Comparison of ENCODE assay signal across 23 mouse cellular contexts in genomic region chr2:157792840-157793552, GRCm38 (mm10). TPM values are rescaled to one million over a fixed set of nuclear protein-coding genes. Genes with fewer than 3 reads are reported as not detected.
DNase-seq lines count a peak whose midpoint lies in the region; ATAC-seq and TF ChIP-seq lines count a peak whose summit lies in the region.
"Had no signal": no experiment of that assay in that cellular context is flagged by ENCODE, and none has a peak within 500 bp of the region (broad histone marks: within the 10 kb centered on the region; RNA-seq: fewer than 3 reads in every experiment).

No protein-coding gene starts in this region.

- 81% methylated on average over 10 of the region's 10 CpGs for WGBS in hindbrain, embryonic 13.5 days
- 74% methylated on average over 10 of the region's 10 CpGs for WGBS in hindbrain, postnatal 0 days
- 35% methylated on average over 10 of the region's 10 CpGs for WGBS in bone marrow, adult 2 months
- 84% methylated on average over 10 of the region's 10 CpGs for WGBS in heart, embryonic 10.5 days

- in situ Hi-C loops in CH12.LX (cut with MboI; ENCODE audit: low pct_ligation_motif_present, low pct_unique_long_range_greater_than_20kb, low sequenced_read_pairs): no loop called here

- peaks cover 40% of the 10 kb centered on the region for H3K4me1 ChIP-seq in hindbrain, embryonic 13.5 days (replicated peaks)
- peaks cover 15% of the 10 kb centered on the region for H3K4me1 ChIP-seq in hindbrain, postnatal 0 days (ENCODE audit: insufficient read depth, low read length)
- peaks cover 2 to 62% of the 10 kb centered on the region in 2 experiments; a peak in 3 of 4 replicates for H3K4me1 ChIP-seq in CH12.LX (ENCODE audit: control insufficient read depth in 1 of 2, insufficient read depth in 2 of 2)
- no peaks in the 10 kb centered on the region; the same call in 1 of the 2 replicates for H3K4me1 ChIP-seq in bone marrow, adult 2 months (ENCODE audit: control insufficient read depth, insufficient read depth, low read length)
- peaks cover 13% of the 10 kb centered on the region for H3K4me1 ChIP-seq in heart, embryonic 10.5 days
- H3K4me1 ChIP-seq: heart, embryonic 15.5 days had no signal

- peak; percentile 41; the same call in 1 of the 2 replicates for TF ChIP-seq EP300 in CH12.LX (IDR thresholded peaks at IDR 0.05; ENCODE audit: low read length)

- H3K9me3 ChIP-seq in hindbrain, embryonic 13.5 days: no peaks in the 10 kb centered on the region
- H3K9me3 ChIP-seq in hindbrain, postnatal 0 days (ENCODE audit: low read length): no peaks in the 10 kb centered on the region
- no peaks in the 10 kb centered on the region for H3K9me3 ChIP-seq in CH12.LX (replicated peaks; ENCODE audit: low read length)
- no peaks in the 10 kb centered on the region for H3K9me3 ChIP-seq in heart, embryonic 10.5 days
- H3K9me3 ChIP-seq: heart, embryonic 15.5 days; hindbrain, embryonic 10.5 days had no signal

- H3K27me3 ChIP-seq in hindbrain, embryonic 13.5 days: peaks cover 75% of the 10 kb centered on the region
- no peaks in the 10 kb centered on the region for H3K27me3 ChIP-seq in hindbrain, postnatal 0 days (ENCODE audit: insufficient read depth, low read length)
- H3K27me3 ChIP-seq in CH12.LX (replicated peaks): no peaks in the 10 kb centered on the region
- H3K27me3 ChIP-seq in heart, embryonic 10.5 days (ENCODE audit: insufficient read depth, poor library complexity, severe bottlenecking): no peaks in the 10 kb centered on the region
- H3K27me3 ChIP-seq: heart, embryonic 15.5 days had no signal

- peak overlapping the region; percentile 24; the same call in 1 of the 2 replicates for H3K27ac ChIP-seq in hindbrain, embryonic 13.5 days
- H3K27ac ChIP-seq in hindbrain, postnatal 0 days: no peak overlapping the region; the same call in 1 of the 2 replicates
- H3K27ac ChIP-seq in CH12.LX (ENCODE audit: insufficient read depth, low read depth): no peak overlapping the region
- H3K27ac ChIP-seq in bone marrow, adult 2 months (ENCODE audit: control insufficient read depth, insufficient read depth, low read depth, low read length, poor library complexity): peak overlapping the region; percentile 55
- no peak overlapping the region for H3K27ac ChIP-seq in heart, embryonic 10.5 days
- H3K27ac ChIP-seq: gastrocnemius, adult 2 months; heart, embryonic 15.5 days; kidney, postnatal 0 days had no signal

- no peak overlapping the region for H3K4me2 ChIP-seq in hindbrain, embryonic 13.5 days
- H3K4me2 ChIP-seq in hindbrain, postnatal 0 days (ENCODE audit: low read depth, low read length): no peak overlapping the region
- no peak overlapping the region for H3K4me2 ChIP-seq in CH12.LX (ENCODE audit: insufficient read depth, low read depth, poor library complexity, severe bottlenecking)
- H3K4me2 ChIP-seq: heart, embryonic 15.5 days had no signal

- no peaks in the 10 kb centered on the region for H3K36me3 ChIP-seq in hindbrain, embryonic 13.5 days
- no peaks in the 10 kb centered on the region for H3K36me3 ChIP-seq in hindbrain, postnatal 0 days (ENCODE audit: insufficient read depth, low read length)
- H3K36me3 ChIP-seq in CH12.LX (replicated peaks in 1 of 2; ENCODE audit: control insufficient read depth in 1 of 2, insufficient read depth in 1 of 2, low read length in 1 of 2): peaks cover 18 to 46% of the 10 kb centered on the region in 2 experiments
- peaks cover 4% of the 10 kb centered on the region; the same call in 1 of the 2 replicates for H3K36me3 ChIP-seq in heart, embryonic 10.5 days

- no peak overlapping the region for H3K9ac ChIP-seq in hindbrain, embryonic 13.5 days
- no peak overlapping the region for H3K9ac ChIP-seq in hindbrain, postnatal 0 days (replicated peaks; ENCODE audit: low read length)
- H3K9ac ChIP-seq in CH12.LX (ENCODE audit: insufficient read depth, low read depth): no peak overlapping the region
- H3K9ac ChIP-seq: heart, embryonic 15.5 days had no signal

- DNase-seq in hindbrain, postnatal 0 days (ENCODE audit: low spot score): no peak
- peak; percentile 85 for DNase-seq in CH12.LX (ENCODE audit: extremely low read depth)
- DNase-seq in heart, embryonic 10.5 days (ENCODE audit: low spot score): no peak
- no peak for DNase-seq in lung, postnatal 36 days
- DNase-seq: adrenal gland, postnatal 36 days; cerebellum, adult 9-10 months; embryo, embryonic 11 days; gastrocnemius, adult 2 months; heart, adult 18-20 months; lung, adult 2 months; lung, postnatal 4 days; right cerebral cortex, adult 18-20 months; thymus, postnatal 4 days had no signal

- H3K4me3 ChIP-seq in hindbrain, embryonic 13.5 days: no peak overlapping the region
- no peak overlapping the region for H3K4me3 ChIP-seq in hindbrain, postnatal 0 days (ENCODE audit: low read length)
- H3K4me3 ChIP-seq in CH12.LX (replicated peaks in 1 of 3; ENCODE audit: low read depth in 2 of 3, low read length in 2 of 3, poor library complexity in 1 of 3): no peak overlapping the region
- peak overlapping the region; percentile 17 for H3K4me3 ChIP-seq in bone marrow, adult 2 months (replicated peaks; ENCODE audit: control insufficient read depth, low read depth, low read length)
- no peak overlapping the region for H3K4me3 ChIP-seq in heart, embryonic 10.5 days
- H3K4me3 ChIP-seq: gastrocnemius, adult 2 months; heart, embryonic 15.5 days; hindbrain, embryonic 10.5 days; layer of hippocampus, adult 2 months; myocyte had no signal

- H3K79me2 ChIP-seq in CH12.LX (replicated peaks; ENCODE audit: control insufficient read depth, extremely low read depth, insufficient read depth, poor library complexity, severe bottlenecking): no peaks in the 10 kb centered on the region

- no peak for TF ChIP-seq CTCF in hindbrain, postnatal 0 days (IDR thresholded peaks at IDR 0.05; ENCODE audit: low read depth)
- no peak for TF ChIP-seq CTCF in CH12.LX (conservative IDR thresholded peaks at IDR 0.05 in 1 of 2, IDR thresholded peaks at IDR 0.05 in 1 of 2; ENCODE audit: low read depth in 2 of 2, low read length in 2 of 2)
- no peak for TF ChIP-seq CTCF in bone marrow, adult 2 months (IDR thresholded peaks at IDR 0.05; ENCODE audit: control insufficient read depth, insufficient read depth, low read length)

- no peak; the same call in 1 of the 2 replicates for TF ChIP-seq RAD21 in CH12.LX (IDR thresholded peaks at IDR 0.05; ENCODE audit: low read depth, low read length)

- ATAC-seq in hindbrain, embryonic 13.5 days (ENCODE audit: low FRiP score): no peak
- no peak for ATAC-seq in hindbrain, postnatal 0 days
- peak; percentile 90 for ATAC-seq in megakaryocyte, adult 5-6 weeks (ENCODE audit: poor library complexity, severe bottlenecking)
- ATAC-seq: forebrain, embryonic 14.5 days; intestine, postnatal 0 days had no signal

- no peak for TF ChIP-seq POLR2A in CH12.LX (IDR thresholded peaks at IDR 0.05; ENCODE audit: low read depth, low read length)
- no peak for TF ChIP-seq POLR2A in bone marrow, adult 2 months (IDR thresholded peaks at IDR 0.05; ENCODE audit: borderline replicate concordance, control insufficient read depth, low read depth, low read length)

- dilution Hi-C loops in CH12.LX (cut with MboI; ENCODE audit: extremely low pct_ligation_motif_present, extremely low pct_unique_long_range_greater_than_20kb, low sequenced_read_pairs): no loop called here

TF ChIP-seq in CH12.LX, 34 proteins besides CTCF, POLR2A, EP300 and RAD21:
- no peak for TF ChIP-seq POLR2AphosphoS2 (IDR thresholded peaks at IDR 0.05; ENCODE audit: low read depth, low read length)
- peak; percentile 15; the same call in 1 of the 2 replicates for TF ChIP-seq NRF1 (IDR thresholded peaks at IDR 0.05; ENCODE audit: low read depth, low read length)
- TF ChIP-seq MXI1 (IDR thresholded peaks at IDR 0.05; ENCODE audit: low read depth, low read length): no peak
- peak; percentile 34; the same call in 1 of the 2 replicates for TF ChIP-seq SIN3A (IDR thresholded peaks at IDR 0.05; ENCODE audit: low read length)
- no peak for TF ChIP-seq NELFE (IDR thresholded peaks at IDR 0.05; ENCODE audit: low read depth, low read length)
- no peak for TF ChIP-seq TBP (conservative IDR thresholded peaks at IDR 0.05; ENCODE audit: low read depth, low read length)
- TF ChIP-seq IRF4 (IDR thresholded peaks at IDR 0.05; ENCODE audit: low read depth, low read length): peak; percentile 76
- TF ChIP-seq RCOR1 (conservative IDR thresholded peaks at IDR 0.05; ENCODE audit: low read depth, low read length): no peak
- peak; percentile 75 for TF ChIP-seq ETS1 (conservative IDR thresholded peaks at IDR 0.05; ENCODE audit: low read depth, low read length)
- TF ChIP-seq ZNF384 (IDR thresholded peaks at IDR 0.05; ENCODE audit: low read depth, low read length): no peak
- peak; percentile 43 for TF ChIP-seq BHLHE40 (IDR thresholded peaks at IDR 0.05; ENCODE audit: low read depth, low read length)
- TF ChIP-seq CHD2 (IDR thresholded peaks at IDR 0.05; ENCODE audit: low read length): no peak
- 0 out of 2 replicates have a peak, but pooled peaks have one; percentile 26 for TF ChIP-seq MAX (IDR thresholded peaks at IDR 0.05; ENCODE audit: low read length)
- TF ChIP-seq TCF12 (IDR thresholded peaks at IDR 0.05; ENCODE audit: low read depth, low read length): no peak
- TF ChIP-seq MEF2A (IDR thresholded peaks at IDR 0.05; ENCODE audit: borderline replicate concordance, low read depth, low read length): peak; percentile 69; the same call in 1 of the 2 replicates
- TF ChIP-seq HCFC1 (IDR thresholded peaks at IDR 0.05; ENCODE audit: low read depth, low read length): no peak
TF ChIP-seq in CH12.LX: peak in this region for 7.

RNA-seq across cellular contexts. Expression of gene Ctnnbl1, which starts 55.8 kb away (rescaled TPM):
- polyA plus RNA-seq in hindbrain, embryonic 13.5 days (2015; fragmentation: Nextera tagmentation; extraction: Ambion mirVana): 70.6 and 72.8 TPM in 2 replicates
- 28.7 and 30.3 TPM in 2 replicates for total RNA-seq in hindbrain, postnatal 0 days (2014; rRNA removed)
- polyA plus RNA-seq in hindbrain, postnatal 0 days (2015; fragmentation: Nextera tagmentation; extraction: Ambion mirVana): 42.7 and 45.4 TPM in 2 replicates
- total RNA-seq in CH12.LX (2012; rRNA removed) (57.2 and 66.0 TPM in 2 replicates), CH12.LX (2014; rRNA removed) (48.6 and 52.0 TPM in 2 replicates)
- 46.0 and 51.7 TPM in 2 replicates for polyA plus RNA-seq in CH12.LX (2012; ENCODE audit: insufficient read length, low read depth)
- 8.7 and 17.4 TPM in 2 replicates for polyA plus RNA-seq in bone marrow, adult 2 months (2011; ENCODE audit: insufficient read depth, insufficient read length, low replicate concordance, missing spikeins)
- 13.5 and 20.0 TPM in 2 replicates for total RNA-seq in megakaryocyte, adult 5-6 weeks (2015)
- 35.2 and 35.9 TPM in 2 replicates for total RNA-seq in megakaryocyte, adult 5-6 weeks (2017)
- 42.5 and 59.1 TPM in 2 replicates for polyA plus RNA-seq in heart, embryonic 10.5 days (2016; fragmentation: Nextera tagmentation; extraction: Ambion mirVana)

Comparison
In these comparisons a context has a peak if more than half of its experiments do, and no peak if none do; other contexts are left out.
1. H3K27ac ChIP-seq: peak in hindbrain, embryonic 13.5 days (single experiment) and bone marrow, adult 2 months (single experiment); none in hindbrain, postnatal 0 days (single experiment), CH12.LX (single experiment) and heart, embryonic 10.5 days (single experiment).